Mouse (Mus musculus): Measurements from ENCODE around the gene Tex19.2. TPM values are rescaled to one million over a fixed set of nuclear protein-coding genes. Genes with fewer than 3 reads are reported as not detected.
A peak's percentile ranks its signal among the peaks of the same experiment; 100 is the strongest.
"Not testable (repeated sequence)": the region's sequence is repeated elsewhere in the genome, so short reads cannot be mapped to it uniquely, and the experiment has no call there.

The Tex19.2 gene
- total and polyA plus RNA-seq, 3 experiments: not detected

DNA sequence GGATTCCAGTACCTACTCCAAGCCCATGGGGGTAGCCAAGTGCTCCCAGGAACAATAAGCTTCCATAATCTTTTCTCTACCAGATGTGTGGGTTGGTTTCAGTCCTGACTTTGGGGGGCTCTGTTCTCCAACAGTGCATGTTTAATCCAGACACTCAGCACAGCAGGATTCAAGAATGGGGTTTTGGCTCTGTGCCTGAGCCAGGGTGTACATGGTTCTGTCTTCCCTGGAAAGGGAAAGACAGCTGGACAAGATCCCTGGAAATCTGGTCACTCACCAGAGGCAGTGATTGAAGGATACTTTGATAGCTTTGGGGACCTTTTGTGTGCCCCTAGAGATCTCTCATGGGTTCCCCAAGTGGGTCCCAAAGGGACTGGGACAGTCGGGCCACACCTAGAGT is 6.9 kb downstream of the Tex19.2 start:
- DNase-seq: no peak

GRCm38 (mm10) chr11:121111051-121111450 is 7.4 kb downstream of the Tex19.2 start:
- DNase-seq: peak; percentile 85

DNA sequence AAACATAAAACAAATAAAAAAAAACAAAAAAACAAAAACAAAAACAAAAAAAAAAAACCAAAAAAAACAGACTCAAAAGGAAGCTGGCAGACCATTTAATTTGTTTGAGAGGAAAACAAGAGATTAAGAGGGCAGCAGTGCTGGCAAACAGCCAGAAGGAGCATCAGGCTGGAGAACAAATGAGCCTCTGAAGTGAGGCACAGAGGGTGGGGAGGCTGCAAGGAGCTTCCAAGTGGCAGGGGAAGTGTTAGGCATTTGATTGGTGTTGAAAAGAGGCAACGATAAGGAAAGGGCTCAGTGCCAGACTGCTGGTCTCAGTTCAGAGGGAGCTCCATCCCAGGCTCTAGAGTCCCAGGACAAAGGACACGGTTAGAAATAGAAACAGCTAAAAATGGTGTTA is 8.5 kb downstream of the Tex19.2 start:
- DNase-seq: peak; percentile 62

- peak; percentile 32 for DNase-seq
Observed at GRCm38 (mm10) chr11:121108061-121108460, 10.4 kb downstream of the Tex19.2 start.

GRCm38 (mm10) chr11:121107242-121107641 is 11.2 kb downstream of the Tex19.2 start:
- DNase-seq: not testable (repeated sequence)

DNA sequence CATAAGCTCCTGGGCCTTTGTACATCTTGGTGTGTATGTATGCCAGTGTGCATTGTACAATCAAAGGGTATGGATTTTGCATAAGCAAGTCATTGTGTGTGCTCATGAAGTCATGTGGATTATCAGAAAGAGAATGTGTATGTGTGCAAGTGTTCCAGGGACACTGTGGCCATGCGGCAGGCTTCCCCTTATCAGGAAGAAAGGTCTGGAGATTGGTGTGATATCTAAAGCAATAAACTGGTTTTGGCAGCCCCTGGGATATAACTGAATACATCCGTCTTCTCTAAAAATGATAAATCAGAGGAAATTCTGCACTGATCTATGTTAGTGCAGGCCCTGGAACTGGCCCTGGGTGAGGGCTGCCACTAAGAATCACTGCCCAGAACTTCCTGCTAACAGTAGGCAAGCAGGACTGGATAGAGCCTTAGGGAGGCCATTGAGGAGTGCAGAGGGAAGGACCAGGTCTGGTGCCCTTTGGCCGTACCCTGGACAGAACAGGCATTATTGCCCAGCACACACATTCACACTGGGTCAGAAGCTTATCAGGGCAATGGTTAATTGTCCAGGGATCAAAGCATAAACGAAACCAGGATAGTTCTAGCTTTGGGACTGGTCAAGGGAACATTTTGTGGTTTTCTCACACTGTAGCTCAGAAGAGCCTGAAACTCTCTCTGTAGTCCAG is 17.2 kb downstream of the Tex19.2 start:
- no peak for DNase-seq

DNA sequence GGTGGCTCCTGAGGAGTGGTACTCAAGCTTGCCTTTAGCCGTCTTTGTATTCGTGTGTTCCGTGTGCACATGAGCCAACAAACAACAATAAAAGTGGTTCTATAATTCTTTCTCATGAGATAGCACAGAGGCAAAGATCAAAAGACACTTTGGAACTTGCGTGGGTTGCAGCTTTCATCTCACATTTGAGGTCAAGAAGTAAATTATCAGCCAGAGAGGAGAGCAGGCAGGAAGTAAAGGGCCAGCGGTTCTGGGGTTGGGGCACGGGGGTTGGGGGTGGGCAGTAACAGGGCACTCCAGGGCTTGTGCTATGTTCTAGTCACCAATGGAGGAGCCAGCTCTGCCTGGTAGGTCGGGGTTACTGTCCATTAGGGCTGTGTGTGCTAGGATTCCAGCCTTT is 17.8 kb downstream of the Tex19.2 start:
- DNase-seq: peak; percentile 29

- DNase-seq: no peak
Observed at GRCm38 (mm10) chr11:121099762-121100161, 18.7 kb downstream of the Tex19.2 start.

DNA sequence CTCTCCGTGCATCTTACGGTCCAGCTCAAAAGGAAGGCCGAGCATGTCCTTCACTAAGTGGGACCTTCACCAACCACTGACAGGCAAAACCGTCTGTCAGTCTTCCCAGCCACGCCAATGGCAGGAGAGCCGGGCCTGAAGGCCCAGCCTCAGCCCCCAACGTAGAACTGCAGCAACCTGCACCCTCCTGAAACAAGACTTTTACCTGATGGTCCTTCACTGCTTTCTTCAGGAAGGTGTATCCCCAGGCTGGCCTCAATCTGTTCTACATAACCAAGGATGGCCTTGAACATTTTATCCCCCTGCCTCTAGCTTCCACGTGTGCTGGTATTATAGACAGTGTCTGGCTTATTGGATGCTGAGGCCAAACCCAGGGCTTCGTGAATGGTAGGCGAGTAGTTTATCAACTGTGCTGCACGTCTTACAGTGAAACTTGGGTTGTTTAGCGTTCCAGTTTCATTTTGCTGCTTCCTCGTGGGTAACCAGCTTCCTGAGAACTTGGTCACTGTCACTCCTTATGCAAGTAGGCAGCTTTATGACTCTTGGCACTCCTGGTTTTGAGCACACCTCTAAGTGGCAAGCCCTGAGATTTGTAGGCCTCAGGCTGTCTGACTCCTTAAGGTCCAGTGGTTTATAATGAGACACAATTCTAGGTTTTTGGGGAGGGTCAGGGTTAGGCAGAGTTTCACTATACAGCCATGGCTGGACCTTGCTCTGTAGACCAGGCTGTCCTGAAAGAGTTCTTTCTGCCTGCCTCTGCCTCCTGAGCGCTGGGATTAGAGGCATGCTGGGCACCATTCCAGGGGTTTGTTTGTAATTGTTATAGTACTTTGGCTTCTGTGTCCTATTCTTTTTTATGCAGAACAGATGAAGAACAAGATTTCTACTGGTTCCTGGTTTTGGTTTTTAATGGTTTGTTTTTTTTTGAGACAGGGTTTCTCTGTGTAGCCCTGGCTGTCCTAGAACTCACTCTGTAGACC is 25.6 kb downstream of the Tex19.2 start:
- DNase-seq: no peak

- DNase-seq: no peak
Observed at GRCm38 (mm10) chr11:121090943-121091342, 27.5 kb downstream of the Tex19.2 start.

GRCm38 (mm10) chr11:121089756-121090546 is 28.5 kb downstream of the Tex19.2 start:
- DNase-seq: no peak

GRCm38 (mm10) chr11:121088997-121089396 is 29.5 kb downstream of the Tex19.2 start:
- DNase-seq: no peak

- DNase-seq: no peak
Observed at GRCm38 (mm10) chr11:121086296-121086695, 32.2 kb downstream of the Tex19.2 start.

DNA sequence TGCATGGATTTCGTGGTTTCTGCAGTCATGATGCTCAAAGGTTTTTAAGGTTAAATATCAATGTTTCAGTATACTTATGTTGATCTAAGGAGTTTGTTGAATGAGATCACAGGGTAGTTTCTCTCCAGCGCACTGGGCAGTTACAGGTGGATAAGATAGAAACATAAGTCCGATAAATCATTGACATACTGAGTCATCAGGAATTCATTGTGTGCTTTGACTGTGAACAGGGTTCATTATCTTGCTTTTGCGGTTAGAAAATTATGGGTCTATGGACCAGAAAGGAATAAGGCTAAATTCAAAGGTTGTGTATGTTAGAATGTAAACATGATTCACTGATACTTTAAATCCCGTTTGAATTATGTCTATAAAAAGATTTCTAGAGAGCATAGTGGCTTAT is 33.3 kb downstream of the Tex19.2 start:
- no peak for DNase-seq

- no peak for DNase-seq
Observed at GRCm38 (mm10) chr11:121082857-121083500, 35.5 kb downstream of the Tex19.2 start.

DNA sequence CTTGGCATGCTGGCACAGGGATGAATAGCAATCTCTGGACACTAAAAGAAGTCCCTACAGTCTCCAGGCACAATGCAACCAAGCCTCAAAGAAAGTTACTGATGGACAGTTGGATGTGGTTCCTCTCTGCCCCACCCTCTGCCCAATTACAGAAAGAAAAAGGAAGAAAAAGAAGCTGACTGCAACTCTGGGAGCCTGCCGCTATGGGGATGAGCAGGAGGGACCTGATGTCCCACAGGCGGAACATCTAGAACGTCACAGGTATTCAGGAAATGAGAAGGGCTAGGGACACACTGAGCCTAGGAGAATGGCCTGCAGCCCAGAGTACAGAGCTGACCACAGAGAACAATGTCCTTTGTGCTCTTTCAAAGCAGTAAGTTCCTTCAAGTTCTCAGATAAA is 36.2 kb downstream of the Tex19.2 start:
- no peak for DNase-seq

GRCm38 (mm10) chr11:121081120-121081519 is 37.4 kb downstream of the Tex19.2 start, which contains the start of gene Sectm1a:
Sectm1a (minus strand) TSS chr11:121081220.
- DNase-seq: no peak

GRCm38 (mm10) chr11:121080330-121080729 is 38.1 kb downstream of the Tex19.2 start:
- DNase-seq: no peak

GRCm38 (mm10) chr11:121075655-121076054 is 42.8 kb downstream of the Tex19.2 start:
- no peak for DNase-seq

DNA sequence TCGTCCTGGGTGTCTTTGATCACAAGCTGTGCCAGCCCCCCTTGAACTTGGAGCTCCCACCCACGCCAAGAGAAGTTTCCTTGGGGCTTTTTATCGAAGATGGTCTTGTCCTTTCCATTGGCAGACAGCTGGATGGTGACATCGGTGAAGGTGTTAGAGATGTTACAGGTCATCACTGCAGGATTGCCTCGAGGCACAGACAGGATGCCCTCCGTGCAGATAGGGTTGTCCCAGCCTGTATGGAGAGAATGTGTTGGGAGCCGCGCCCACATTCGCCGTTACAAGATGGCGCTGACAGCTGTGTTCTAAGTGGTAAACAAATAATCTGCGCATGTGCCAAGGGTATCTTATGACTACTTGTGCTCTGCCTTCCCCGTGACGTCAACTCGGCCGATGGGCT is 48.8 kb downstream of the Tex19.2 start:
- DNase-seq: not testable (repeated sequence)

GRCm38 (mm10) chr11:121067895-121068294 is 50.6 kb downstream of the Tex19.2 start:
- DNase-seq: no peak
